In genomic region chr2:155838961-155839360, GRCm38 (mm10) we compare ENCODE assay signal across 23 mouse cellular contexts. TPM values are rescaled to one million over a fixed set of nuclear protein-coding genes. Genes with fewer than 3 reads are reported as not detected.
A peak's percentile ranks its signal among the peaks of the same experiment; 100 is the strongest.
DNase-seq lines count a peak whose midpoint lies in the region; ATAC-seq lines count a peak whose summit lies in the region.
"Had no signal": no experiment of that assay in that cellular context is flagged by ENCODE, and none has a peak within 500 bp of the region (broad histone marks: within the 10 kb centered on the region; RNA-seq: fewer than 3 reads in every experiment).

No protein-coding gene starts in this region.

- H3K4me3 ChIP-seq in midbrain, embryonic 11.5 days (ENCODE audit: low read depth, low read length): no peak overlapping the region
- H3K4me3 ChIP-seq in midbrain, embryonic 10.5 days: no peak overlapping the region

- no peaks in the 10 kb centered on the region for H3K4me1 ChIP-seq in midbrain, embryonic 11.5 days (ENCODE audit: control insufficient read depth, insufficient read depth, low read length)
- no peaks in the 10 kb centered on the region for H3K4me1 ChIP-seq in midbrain, embryonic 10.5 days

- 86% methylated on average over 4 of the region's 4 CpGs for WGBS in midbrain, embryonic 11.5 days
- 92% methylated on average over 4 of the region's 4 CpGs for WGBS in midbrain, embryonic 10.5 days

- no peak overlapping the region for H3K9ac ChIP-seq in midbrain, embryonic 11.5 days (ENCODE audit: low read length)

- no peak overlapping the region for H3K4me2 ChIP-seq in midbrain, embryonic 11.5 days

- no peak for ATAC-seq in midbrain, embryonic 11.5 days (ENCODE audit: low FRiP score)
- ATAC-seq in megakaryocyte-erythroid progenitor cell, adult 5-6 weeks (replicated peaks; ENCODE audit: low FRiP score, low TSS enrichment, poor library complexity, severe bottlenecking): no peak
- ATAC-seq: activated CD4-positive, CD25-positive, alpha-beta regulatory T cell, adult 4 months; CD4-positive, CD25-positive, alpha-beta regulatory T cell, adult 4 months; Patski had no signal

- H3K27ac ChIP-seq in midbrain, embryonic 11.5 days (ENCODE audit: low read depth, low read length): no peak overlapping the region
- H3K27ac ChIP-seq in midbrain, embryonic 10.5 days (replicated peaks): no peak overlapping the region

- peak; percentile 62 for DNase-seq in adrenal gland, adult 2 months
- no peak for DNase-seq in adrenal gland, postnatal 10 days
- DNase-seq in midbrain, embryonic 11.5 days (ENCODE audit: low spot score, missing footprints): peak; percentile 59
- no peak for DNase-seq in midbrain, embryonic 10.5 days (ENCODE audit: low spot score)
- DNase-seq in Muller cell, postnatal 12 days (ENCODE audit: inconsistent ontology term): peak; percentile 7
- DNase-seq: adrenal gland, adult 8-10 months; adrenal gland, postnatal 14 days; adrenal gland, postnatal 25 days; B cell, adult 2 months; cerebellum, adult 11 months; cerebellum, adult 11-12 months; cerebellum, adult 18-20 months; cerebellum, adult 2 months; cerebellum, adult 8-10 months; cerebellum, adult 9-10 months had no signal

- no peaks in the 10 kb centered on the region for H3K9me3 ChIP-seq in midbrain, embryonic 11.5 days (ENCODE audit: control insufficient read depth, low read length)
- H3K9me3 ChIP-seq in midbrain, embryonic 10.5 days (replicated peaks): no peaks in the 10 kb centered on the region
- H3K9me3 ChIP-seq: G1E had no signal

- H3K27me3 ChIP-seq in midbrain, embryonic 11.5 days (ENCODE audit: control insufficient read depth, insufficient read depth, low read length): no peaks in the 10 kb centered on the region
- H3K27me3 ChIP-seq in midbrain, embryonic 10.5 days (ENCODE audit: low read depth, poor library complexity, severe bottlenecking): 0 out of 2 replicates have a peak, but pooled peaks cover 7% of the 10 kb centered on the region
- H3K27me3 ChIP-seq: Patski had no signal

- no peaks in the 10 kb centered on the region for H3K36me3 ChIP-seq in midbrain, embryonic 11.5 days (ENCODE audit: control insufficient read depth, insufficient read depth, low read length)
- H3K36me3 ChIP-seq in midbrain, embryonic 10.5 days: no peaks in the 10 kb centered on the region
- H3K36me3 ChIP-seq: G1E had no signal

RNA-seq across cellular contexts. Expression of gene Fam83c, which starts 4.3 kb away (rescaled TPM):
- total RNA-seq in adrenal gland, adult 2 months (2021): under 1 TPM in 1 of 2 experiments, not detected in 1; 0.10 TPM
- polyA plus RNA-seq in adrenal gland, adult 2 months (2012; rRNA removed): 0.03 and 0.04 TPM in 2 replicates
- total RNA-seq in adrenal gland, postnatal 10 days (2021): not detected
- 0.14 and 0.25 TPM in 2 replicates for polyA plus RNA-seq in midbrain, embryonic 11.5 days (2014; fragmentation: Nextera tagmentation; extraction: Ambion mirVana)
- polyA plus RNA-seq in midbrain, embryonic 10.5 days (2016; fragmentation: Nextera tagmentation; extraction: Ambion mirVana): 0.16 and 0.50 TPM in 2 replicates
- not detected in 2 replicates for total RNA-seq in megakaryocyte-erythroid progenitor cell, adult 5-6 weeks (2014; fragmentation: Nextera tagmentation)
- not detected in 2 replicates for total RNA-seq in megakaryocyte-erythroid progenitor cell, adult 5-6 weeks (2017)
- total RNA-seq: adrenal gland, adult 18-20 months; adrenal gland, postnatal 14 days; adrenal gland, postnatal 36 days; adrenal gland, postnatal 4 days had no signal
- polyA plus RNA-seq: activated CD4-positive, CD25-positive, alpha-beta regulatory T cell, adult 4 months; CD4-positive, CD25-positive, alpha-beta regulatory T cell, adult 4 months; cerebellum, adult 2 months; G1E had no signal

RNA-seq across cellular contexts. Expression of gene Eif6, which starts 12.2 kb away (rescaled TPM):
- total RNA-seq in adrenal gland, adult 2 months (2021): 100 to 1,000 TPM; 145 to 164 TPM
- 183 and 185 TPM in 2 replicates for polyA plus RNA-seq in adrenal gland, adult 2 months (2012; rRNA removed)
- 100 to 1,000 TPM; 106 to 121 TPM for total RNA-seq in adrenal gland, postnatal 10 days (2021)
- polyA plus RNA-seq in midbrain, embryonic 11.5 days (2014; fragmentation: Nextera tagmentation; extraction: Ambion mirVana): 188 TPM in 2 replicates
- polyA plus RNA-seq in midbrain, embryonic 10.5 days (2016; fragmentation: Nextera tagmentation; extraction: Ambion mirVana): 227 and 257 TPM in 2 replicates
- 234 and 280 TPM in 2 replicates for total RNA-seq in megakaryocyte-erythroid progenitor cell, adult 5-6 weeks (2014; fragmentation: Nextera tagmentation)
- 50.6 and 110 TPM in 2 replicates for total RNA-seq in megakaryocyte-erythroid progenitor cell, adult 5-6 weeks (2017)

RNA-seq across cellular contexts. Expression of gene BC029722, which starts 19.7 kb away (rescaled TPM):
- 100 to 1,000 TPM; 235 to 249 TPM for total RNA-seq in adrenal gland, adult 2 months (2021)
- polyA plus RNA-seq in adrenal gland, adult 2 months (2012; rRNA removed): 733 and 890 TPM in 2 replicates
- 10 to 100 TPM; 54.2 to 56.7 TPM for total RNA-seq in adrenal gland, postnatal 10 days (2021)
- 7.9 and 8.0 TPM in 2 replicates for polyA plus RNA-seq in midbrain, embryonic 11.5 days (2014; fragmentation: Nextera tagmentation; extraction: Ambion mirVana)
- polyA plus RNA-seq in midbrain, embryonic 10.5 days (2016; fragmentation: Nextera tagmentation; extraction: Ambion mirVana): 6.8 and 10.5 TPM in 2 replicates
- total RNA-seq in megakaryocyte-erythroid progenitor cell, adult 5-6 weeks (2014; fragmentation: Nextera tagmentation): 9.0 and 9.9 TPM in 2 replicates
- 4.4 and 10.3 TPM in 2 replicates for total RNA-seq in megakaryocyte-erythroid progenitor cell, adult 5-6 weeks (2017)

Comparison
In these comparisons a context has a peak if more than half of its experiments do, and no peak if none do; other contexts are left out.
1. DNase-seq: peak in adrenal gland, adult 2 months (single experiment), midbrain, embryonic 11.5 days (single experiment) and Muller cell, postnatal 12 days (single experiment); none in adrenal gland, postnatal 10 days (single experiment) and midbrain, embryonic 10.5 days (single experiment).
2. RNA of gene BC029722, which starts 19.7 kb away (total RNA-seq): 235 to 249 TPM in adrenal gland, adult 2 months and 54.2 to 56.7 TPM in adrenal gland, postnatal 10 days; 4.4 to 10.3 TPM in megakaryocyte-erythroid progenitor cell, adult 5-6 weeks; every median in the first group is over 4 times any median in the second.